Mouse (Mus musculus) CH12.LX (cell line): Measurements from ENCODE around the gene Zyg11a. TPM values are rescaled to one million over a fixed set of nuclear protein-coding genes. Genes with fewer than 3 reads are reported as not detected.

Source experiments
- DNase-seq: peaks from one replicate; pipeline ENCODE4 v3.0.0-alpha.2; 2013; ENCODE audit errors: extremely low read depth
- H3K27ac ChIP-seq: 2 replicates; pipeline ENCODE4 v1.5.1; 2012; ENCODE audit warnings: low read depth, mild to moderate bottlenecking, control low read depth, moderate library complexity; ENCODE audit not compliant: insufficient read depth
- H3K27me3 ChIP-seq: replicated peaks from 2 replicates; pipeline ENCODE3; 2012; ENCODE audit warnings: inconsistent platforms
- H3K36me3 ChIP-seq, 2 experiments: replicated peaks in 1 of 2; 2 replicates each; pipeline versions ENCODE3 to v1.6.1; 2012; ENCODE audit warnings: inconsistent platforms in 1 of 2, low read length in 1 of 2, mild to moderate bottlenecking in 1 of 2, mixed read lengths in 1 of 2, moderate library complexity in 1 of 2; ENCODE audit not compliant: control insufficient read depth in 1 of 2, insufficient read depth in 1 of 2
- H3K4me1 ChIP-seq, 2 experiments: 2 replicates each; pipeline ENCODE4 v1.6.1; 2012; ENCODE audit warnings: inconsistent platforms in 1 of 2, moderate library complexity in 1 of 2; ENCODE audit not compliant: insufficient read depth in 2 of 2, control insufficient read depth in 1 of 2
- H3K4me2 ChIP-seq: 2 replicates; pipeline ENCODE4 v1.6.1; 2012; ENCODE audit warnings: low read depth, mild to moderate bottlenecking, control low read depth; ENCODE audit not compliant: poor library complexity, insufficient read depth, severe bottlenecking
- H3K4me3 ChIP-seq, 3 experiments: fragments of 150-350 bp in 1 of 3; sonication (generic) in 1 of 3; replicated peaks in 1 of 3; 2 replicates each; pipeline versions ENCODE3 to v1.5.1; 2011 to 2012; ENCODE audit warnings: low read depth in 2 of 3, low read length in 2 of 3, mild to moderate bottlenecking in 2 of 3, moderate library complexity in 2 of 3, control low read depth in 1 of 3, improper control_type of control experiment in 1 of 3, inconsistent platforms in 1 of 3, mixed read lengths in 1 of 3; ENCODE audit not compliant: poor library complexity in 1 of 3
- H3K79me2 ChIP-seq: replicated peaks from 2 replicates; pipeline ENCODE4 v1.6.1; 2012; ENCODE audit warnings: mild to moderate bottlenecking, moderate library complexity; ENCODE audit not compliant: control insufficient read depth, poor library complexity, insufficient read depth, severe bottlenecking; ENCODE audit errors: extremely low read depth
- H3K9ac ChIP-seq: 2 replicates; pipeline ENCODE4 v1.6.1; 2012; ENCODE audit warnings: low read depth, mild to moderate bottlenecking, control low read depth, moderate library complexity; ENCODE audit not compliant: insufficient read depth
- H3K9me3 ChIP-seq: replicated peaks from 2 replicates; pipeline ENCODE3; 2012; ENCODE audit warnings: low read length, inconsistent platforms, mixed read lengths
- CHD1 ChIP-seq: IDR thresholded peaks from 2 replicates; pipeline ENCODE4 v1.6.1; 2012; ENCODE audit warnings: low read depth, low read length, improper control_type of control experiment, inconsistent platforms
- CTCF ChIP-seq, 2 experiments: IDR thresholded peaks in 1 of 2; conservative IDR thresholded peaks in 1 of 2; 2 replicates each; pipeline ENCODE4 v1.5.1; 2011 to 2012; ENCODE audit warnings: low read depth in 2 of 2, low read length in 2 of 2, improper control_type of control experiment in 1 of 2, inconsistent platforms in 1 of 2, mild to moderate bottlenecking in 1 of 2, moderate library complexity in 1 of 2
- E2F4 ChIP-seq: IDR thresholded peaks from 2 replicates; pipeline ENCODE4 v1.6.1; 2011; ENCODE audit warnings: low read depth, low read length, improper control_type of control experiment; ENCODE audit not compliant: insufficient replicate concordance
- ELF1 ChIP-seq: IDR thresholded peaks from 2 replicates; pipeline ENCODE4 v1.6.1; 2014; ENCODE audit warnings: low read depth, mild to moderate bottlenecking, inconsistent platforms, low read length, improper control_type of control experiment
- EP300 ChIP-seq: IDR thresholded peaks from 2 replicates; pipeline ENCODE4 v1.6.1; 2011; ENCODE audit warnings: low read length, improper control_type of control experiment
- GABPA ChIP-seq: IDR thresholded peaks from 2 replicates; pipeline ENCODE4 v1.6.1; 2012; ENCODE audit warnings: low read depth, low read length, improper control_type of control experiment, inconsistent platforms; ENCODE audit not compliant: insufficient replicate concordance
- IRF4 ChIP-seq: IDR thresholded peaks from 2 replicates; pipeline ENCODE4 v1.6.1; 2014; ENCODE audit warnings: low read depth, mild to moderate bottlenecking, inconsistent platforms, low read length, improper control_type of control experiment
- KAT2A ChIP-seq: IDR thresholded peaks from 2 replicates; pipeline ENCODE4 v1.6.1; 2012; ENCODE audit warnings: low read length, improper control_type of control experiment, inconsistent platforms; ENCODE audit not compliant: insufficient replicate concordance
- MAFK ChIP-seq: IDR thresholded peaks from 2 replicates; pipeline ENCODE4 v1.6.1; 2011; ENCODE audit warnings: low read length, improper control_type of control experiment; ENCODE audit not compliant: insufficient replicate concordance
- MXI1 ChIP-seq: IDR thresholded peaks from 2 replicates; pipeline ENCODE4 v1.6.1; 2011; ENCODE audit warnings: mild to moderate bottlenecking, low read depth, low read length, improper control_type of control experiment
- MYC ChIP-seq: IDR thresholded peaks from 2 replicates; pipeline ENCODE4 v1.6.1; 2011; ENCODE audit warnings: low read depth, mild to moderate bottlenecking, improper control_type of control experiment, low read length
- NELFE ChIP-seq: IDR thresholded peaks from 2 replicates; pipeline ENCODE4 v1.6.1; 2011; ENCODE audit warnings: low read depth, low read length, improper control_type of control experiment
- NRF1 ChIP-seq: IDR thresholded peaks from 2 replicates; pipeline ENCODE4 v1.6.1; 2014; ENCODE audit warnings: low read depth, mild to moderate bottlenecking, inconsistent platforms, low read length, improper control_type of control experiment, moderate library complexity
- PAX5 ChIP-seq: IDR thresholded peaks from 2 replicates; pipeline ENCODE4 v1.6.1; 2012; ENCODE audit warnings: low read length, inconsistent platforms, mixed read lengths
- POLR2A ChIP-seq: IDR thresholded peaks from 2 replicates; pipeline ENCODE4 v1.6.1; 2011; ENCODE audit warnings: low read depth, mild to moderate bottlenecking, improper control_type of control experiment, low read length
- POLR2AphosphoS2 ChIP-seq: IDR thresholded peaks from 2 replicates; pipeline ENCODE4 v1.6.1; 2011; ENCODE audit warnings: low read depth, low read length, improper control_type of control experiment
- RCOR1 ChIP-seq: conservative IDR thresholded peaks from 2 replicates; pipeline ENCODE4 v1.6.1; 2012; ENCODE audit warnings: low read depth, mild to moderate bottlenecking, inconsistent platforms, low read length, improper control_type of control experiment
- TCF12 ChIP-seq: IDR thresholded peaks from 2 replicates; pipeline ENCODE4 v1.6.1; 2014; ENCODE audit warnings: low read depth, mild to moderate bottlenecking, inconsistent platforms, low read length, improper control_type of control experiment
- UBTF ChIP-seq: IDR thresholded peaks from 2 replicates; pipeline ENCODE4 v1.6.1; 2012; ENCODE audit warnings: low read depth, mild to moderate bottlenecking, inconsistent platforms, low read length, improper control_type of control experiment, moderate library complexity
- USF2 ChIP-seq: conservative IDR thresholded peaks from 2 replicates; pipeline ENCODE4 v1.6.1; 2011; ENCODE audit warnings: low read depth, low read length, improper control_type of control experiment
- ZKSCAN1 ChIP-seq: IDR thresholded peaks from 2 replicates; pipeline ENCODE4 v1.6.1; 2012; ENCODE audit warnings: low read depth, inconsistent platforms, low read length, improper control_type of control experiment, borderline replicate concordance
- dilution Hi-C: fragments of 300-500 bp; cut with MboI; formaldehyde crosslinking; loops from 2 replicates; pipeline ENCODE4 v1.14.3; 2020; ENCODE audit warnings: low sequenced_read_pairs; ENCODE audit not compliant: extremely low pct_unique_long_range_greater_than_20kb, extremely low pct_ligation_motif_present
- in situ Hi-C: fragments of 300-500 bp; cut with MboI; formaldehyde crosslinking; loops from 3 replicates; pipeline ENCODE4 v1.14.3; 2019; ENCODE audit warnings: low sequenced_read_pairs, low pct_ligation_motif_present, low pct_unique_long_range_greater_than_20kb, mixed read lengths
- polyA plus RNA-seq: library from polyadenylated mRNA; unstranded; fragments of >175 nt; gene quantifications from 2 replicates; pipeline ENCODE4 v1.2.1, GENCODE M21; 2012; ENCODE audit warnings: low read depth; ENCODE audit not compliant: insufficient read length
- total RNA-seq, 2 experiments: library from RNA; depleted of rRNA; stranded (reverse); fragments of 300-350 nt in 1 of 2; fragments of >200 nt in 1 of 2; gene quantifications; 2 replicates each; pipeline ENCODE4 v1.2.3; 2012 to 2014

Gene Zyg11a
- total RNA-seq (2012; rRNA removed) = not detected in 2 replicates
- total RNA-seq (2014; rRNA removed) = not detected in 2 replicates
- not detected in 2 replicates for polyA plus RNA-seq

GRCm38 (mm10) chr4:108217332-108218179 is at the start of gene Zyg11a:
Zyg11a (minus strand) TSS chr4:108218048.
- H3K9me3 ChIP-seq = no peaks in the 10 kb centered on the region
- no peaks in the 10 kb centered on the region for H3K36me3 ChIP-seq
- no peak within 1 kb of the TSS for H3K27ac ChIP-seq
- no peak within 1 kb of the TSS for H3K4me2 ChIP-seq
- no peaks in the 10 kb centered on the region for H3K79me2 ChIP-seq
- DNase-seq = no peak
- no peaks in the 10 kb centered on the region for H3K4me1 ChIP-seq
- no peaks in the 10 kb centered on the region for H3K27me3 ChIP-seq
- no peak for TF ChIP-seq TCF12
- no peak for TF ChIP-seq NRF1
- TF ChIP-seq POLR2A = no peak
- TF ChIP-seq CHD1 = no peak
- no peak for TF ChIP-seq MAFK
- TF ChIP-seq POLR2AphosphoS2 = no peak
- TF ChIP-seq CTCF (conservative IDR thresholded peaks at IDR 0.05 in 1 of 2, IDR thresholded peaks at IDR 0.05 in 1 of 2; ENCODE audit: low read depth in 2 of 2, low read length in 2 of 2) = no peak
- no peak for TF ChIP-seq ELF1
- no peak for TF ChIP-seq EP300
- TF ChIP-seq NELFE = no peak
- TF ChIP-seq ZKSCAN1 = no peak
- TF ChIP-seq RCOR1 = no peak
- no peak for TF ChIP-seq USF2
- no peak for TF ChIP-seq MXI1
- TF ChIP-seq UBTF = no peak
- dilution Hi-C loops (no loop called here), in situ Hi-C loops (no loop called here)
- no peak within 1 kb of the TSS for H3K4me3 ChIP-seq
- no peak within 1 kb of the TSS for H3K9ac ChIP-seq

- dilution Hi-C loops = no loop called here
These were observed 47.9 kb upstream of the Zyg11a start for GRCm38 (mm10) chr4:108265774-108266173.

More at GRCm38 (mm10) chr4:108265774-108266173, 47.9 kb upstream of the Zyg11a start:
- Histone ChIP-seq H3K9ac (no peak overlapping the region), H3K4me1 (no peaks in the 10 kb centered on the region), H3K79me2 (no peaks in the 10 kb centered on the region), H3K36me3 (peaks cover 20 to 66% of the 10 kb centered on the region in 2 experiments), H3K27ac (no peak overlapping the region), H3K4me3 (no peak overlapping the region), H3K9me3 (no peaks in the 10 kb centered on the region), H3K4me2 (no peak overlapping the region), H3K27me3 (no peaks in the 10 kb centered on the region)
- TF ChIP-seq KAT2A (no peak), MXI1 (no peak), E2F4 (no peak), MAFK (no peak), IRF4 (no peak), MYC (no peak), GABPA (no peak), CHD1 (no peak), CTCF (conservative IDR thresholded peaks at IDR 0.05 in 1 of 2, IDR thresholded peaks at IDR 0.05 in 1 of 2; ENCODE audit: low read depth in 2 of 2, low read length in 2 of 2) (no peak), PAX5 (no peak), NELFE (no peak), UBTF (no peak), USF2 (no peak)
- DNase-seq = no peak
- in situ Hi-C loops = no loop called here
